Mouse (Mus musculus) limb, embryonic 12.5 days (tissue): Measurements from ENCODE around the gene Alkbh1. TPM values are rescaled to one million over a fixed set of nuclear protein-coding genes. Genes with fewer than 3 reads are reported as not detected.
"Not testable (repeated sequence)": the region's sequence is repeated elsewhere in the genome, so short reads cannot be mapped to it uniquely, and the experiment has no call there.

Experiments
- ATAC-seq: fragments of 200-750 bp; cut with Nextera tagmentation; 2 replicates; pipeline ENCODE4 v1.8.0; 2017; ENCODE audit warnings: low read depth, moderate TSS enrichment; ENCODE audit not compliant: insufficient number of reproducible peaks, insufficient read depth, low FRiP score, low TSS enrichment
- H3K27ac ChIP-seq: fragments of 300-500 bp; sonication (generic); 2 replicates; pipeline ENCODE4 v1.5.1; 2016; ENCODE audit warnings: mild to moderate bottlenecking, moderate library complexity
- H3K27me3 ChIP-seq: fragments of 300-500 bp; sonication (generic); 2 replicates; pipeline ENCODE4 v1.6.1; 2016; ENCODE audit warnings: mild to moderate bottlenecking, moderate library complexity
- H3K36me3 ChIP-seq: fragments of 300-500 bp; sonication (generic); 2 replicates; pipeline ENCODE4 v1.6.1; 2016; ENCODE audit warnings: mild to moderate bottlenecking, moderate library complexity
- H3K4me1 ChIP-seq: fragments of 300-500 bp; sonication (generic); replicated peaks from 2 replicates; pipeline ENCODE4 v1.6.1; 2016
- H3K4me2 ChIP-seq: fragments of 300-500 bp; sonication (generic); 2 replicates; pipeline ENCODE4 v1.6.1; 2016; ENCODE audit warnings: mild to moderate bottlenecking, moderate library complexity
- H3K4me3 ChIP-seq: fragments of 300-500 bp; sonication (generic); replicated peaks from 2 replicates; pipeline ENCODE4 v1.5.1; 2016; ENCODE audit warnings: mild to moderate bottlenecking
- H3K9ac ChIP-seq: fragments of 300-500 bp; sonication (generic); replicated peaks from 2 replicates; pipeline ENCODE4 v1.6.1; 2016; ENCODE audit warnings: mild to moderate bottlenecking, moderate library complexity
- H3K9me3 ChIP-seq: fragments of 300-500 bp; sonication (generic); 2 replicates; pipeline ENCODE4 v1.6.1; 2016; ENCODE audit warnings: mild to moderate bottlenecking, moderate library complexity
- WGBS: fragments of 180-500 bp; shearing (Covaris S2); methylation state at CpG from one replicate; pipeline ENCODE4 v1.1.7; 2016; 5-methylcytosine and 5-hydroxymethylcytosine counted together
- polyA plus RNA-seq: library from polyadenylated mRNA; unstranded; fragments of >200 nt; fragmentation: Nextera tagmentation; extraction: Ambion mirVana; gene quantifications from 2 replicates; pipeline ENCODE4 v1.2.1, GENCODE M21; 2016

Gene Alkbh1
- 76.7 and 77.5 TPM in 2 replicates for polyA plus RNA-seq

- H3K9ac ChIP-seq, result peak within 1 kb of the TSS; percentile 90
- no peaks in the 10 kb centered on the region for H3K9me3 ChIP-seq
- H3K4me3 ChIP-seq, result peak within 1 kb of the TSS; percentile 94
- H3K36me3 ChIP-seq, result peaks cover 58% of the 10 kb centered on the region
- peaks cover 19% of the 10 kb centered on the region for H3K4me1 ChIP-seq
- peak; percentile 92 for ATAC-seq
- H3K4me2 ChIP-seq, result peak within 1 kb of the TSS; percentile 75
- H3K27me3 ChIP-seq, result no peaks in the 10 kb centered on the region
- H3K27ac ChIP-seq, result peak within 1 kb of the TSS; percentile 89
- under 1% methylated on average over 28 of the region's 28 CpGs for WGBS
Measured at GRCm38 (mm10) chr12:87443700-87444122, at the start of gene Alkbh1, which contains the start of gene Slirp. Gene Alkbh1, minus strand, starts transcription at chr12:87444017. Gene Slirp, plus strand, starts transcription at chr12:87443896.

GRCm38 (mm10) chr12:87488683-87489082 is 44.9 kb upstream of the Alkbh1 start:
- not testable (repeated sequence) for H3K4me3 ChIP-seq, H3K36me3 ChIP-seq, H3K9me3 ChIP-seq, H3K27me3 ChIP-seq, H3K4me1 ChIP-seq, H3K9ac ChIP-seq, ATAC-seq, H3K4me2 ChIP-seq, H3K27ac ChIP-seq
- 75% methylated on average over 2 of the region's 2 CpGs for WGBS

- H3K9me3 ChIP-seq, H3K36me3 ChIP-seq, ATAC-seq, H3K27me3 ChIP-seq, H3K9ac ChIP-seq, H3K4me1 ChIP-seq, H3K4me3 ChIP-seq, H3K27ac ChIP-seq, H3K4me2 ChIP-seq: not testable (repeated sequence)
- 87% methylated on average over 5 of the region's 5 CpGs for WGBS
Measured at GRCm38 (mm10) chr12:87482482-87482881, 38.7 kb upstream of the Alkbh1 start.

GRCm38 (mm10) chr12:87474756-87475155 is 30.9 kb upstream of the Alkbh1 start:
- WGBS, result 80% methylated on average over 3 of the region's 3 CpGs
- Histone ChIP-seq H3K27ac (no peak overlapping the region), H3K36me3 (no peaks in the 10 kb centered on the region), H3K4me2 (no peak overlapping the region), H3K9me3 (no peaks in the 10 kb centered on the region), H3K9ac (no peak overlapping the region), H3K27me3 (no peaks in the 10 kb centered on the region), H3K4me3 (no peak overlapping the region), H3K4me1 (peaks cover 11% of the 10 kb centered on the region)
- no peak for ATAC-seq

- ATAC-seq, result peak; percentile 93
- Histone ChIP-seq H3K9ac (peak within 1 kb of the TSS; percentile 78), H3K4me1 (peaks cover 11% of the 10 kb centered on the region), H3K27ac (peak within 1 kb of the TSS; percentile 78), H3K36me3 (peaks cover 14% of the 10 kb centered on the region), H3K4me3 (peak within 1 kb of the TSS; percentile 54), H3K4me2 (peak within 1 kb of the TSS; percentile 64), H3K27me3 (no peaks in the 10 kb centered on the region), H3K9me3 (no peaks in the 10 kb centered on the region)
- 3% methylated on average over 45 of the region's 45 CpGs for WGBS
Measured at GRCm38 (mm10) chr12:87471964-87472786, 28.4 kb upstream of the Alkbh1 start, which contains the start of gene Snw1. Gene Snw1, minus strand, starts transcription at chr12:87472274.

GRCm38 (mm10) chr12:87471421-87471963 is 27.7 kb upstream of the Alkbh1 start:
- peaks cover 21% of the 10 kb centered on the region for H3K36me3 ChIP-seq
- H3K27me3 ChIP-seq, result no peaks in the 10 kb centered on the region
- no peak for ATAC-seq
- H3K9ac ChIP-seq, result peak overlapping the region; percentile 78
- peak overlapping the region; percentile 64 for H3K4me2 ChIP-seq
- H3K4me1 ChIP-seq, result peaks cover 11% of the 10 kb centered on the region
- H3K9me3 ChIP-seq, result no peaks in the 10 kb centered on the region
- under 1% methylated on average over 19 of the region's 19 CpGs for WGBS
- peak overlapping the region; percentile 54 for H3K4me3 ChIP-seq
- peak overlapping the region; percentile 78 for H3K27ac ChIP-seq

- peak overlapping the region; percentile 64 for H3K4me2 ChIP-seq
- WGBS, result 39% methylated on average over 7 of the region's 7 CpGs
- H3K9me3 ChIP-seq, result no peaks in the 10 kb centered on the region
- no peak for ATAC-seq
- peaks cover 28% of the 10 kb centered on the region for H3K36me3 ChIP-seq
- H3K9ac ChIP-seq, result peak overlapping the region; percentile 78; the same call in 1 of the 2 replicates
- H3K4me1 ChIP-seq, result peaks cover 11% of the 10 kb centered on the region
- H3K27me3 ChIP-seq, result no peaks in the 10 kb centered on the region
- H3K4me3 ChIP-seq, result peak overlapping the region; percentile 54
- H3K27ac ChIP-seq, result no peak overlapping the region
Measured at GRCm38 (mm10) chr12:87470263-87471136, 26.7 kb upstream of the Alkbh1 start.

- Histone ChIP-seq H3K9me3 (no peaks in the 10 kb centered on the region), H3K27ac (no peak overlapping the region), H3K36me3 (peaks cover 83% of the 10 kb centered on the region), H3K9ac (no peak overlapping the region), H3K27me3 (no peaks in the 10 kb centered on the region), H3K4me1 (no peaks in the 10 kb centered on the region), H3K4me2 (no peak overlapping the region), H3K4me3 (no peak overlapping the region)
- WGBS, result 91% methylated on average over 6 of the region's 6 CpGs
- no peak for ATAC-seq
Measured at GRCm38 (mm10) chr12:87464678-87465297, 21.0 kb upstream of the Alkbh1 start.

GRCm38 (mm10) chr12:87449456-87449855 is 5.6 kb upstream of the Alkbh1 start:
- no peak overlapping the region for H3K9ac ChIP-seq
- no peak overlapping the region for H3K27ac ChIP-seq
- ATAC-seq, result no peak
- peaks cover 85% of the 10 kb centered on the region for H3K36me3 ChIP-seq
- H3K4me1 ChIP-seq, result 0 out of 2 replicates have a peak, but pooled peaks cover 7% of the 10 kb centered on the region
- no peaks in the 10 kb centered on the region for H3K9me3 ChIP-seq
- 89% methylated on average over 9 of the region's 9 CpGs for WGBS
- no peak overlapping the region for H3K4me2 ChIP-seq
- no peaks in the 10 kb centered on the region for H3K27me3 ChIP-seq
- H3K4me3 ChIP-seq, result no peak overlapping the region

GRCm38 (mm10) chr12:87444211-87444610 is 394 bp upstream of the Alkbh1 start:
- Histone ChIP-seq H3K9ac (peak overlapping the region; percentile 90; the same call in 1 of the 2 replicates), H3K4me3 (peak overlapping the region; percentile 94), H3K27me3 (no peaks in the 10 kb centered on the region), H3K4me1 (peaks cover 19% of the 10 kb centered on the region), H3K4me2 (peak overlapping the region; percentile 75), H3K27ac (no peak overlapping the region), H3K36me3 (peaks cover 58% of the 10 kb centered on the region), H3K9me3 (no peaks in the 10 kb centered on the region)
- WGBS, result 3% methylated on average over 16 of the region's 16 CpGs
- ATAC-seq, result no peak
